Mouse (Mus musculus) limb, embryonic 14.5 days (tissue): ENCODE measurements at regions not wholly inside any gene's neighbourhood (a gene's known extent, or its start where the extent isn't known, plus 50 kb on each side); places are given as distances from the start of the nearest gene placed in this dataset.

Experiments
- ATAC-seq: fragments of 200-750 bp; cut with Nextera tagmentation; 2 replicates; pipeline ENCODE4 v1.8.0; 2017; ENCODE audit warnings: low read depth, moderate number of reproducible peaks, moderate TSS enrichment; ENCODE audit not compliant: low FRiP score
- DNase-seq: peaks from one replicate; pipeline ENCODE4 v3.0.0-alpha.2; 2015; ENCODE audit warnings: low spot score
- H3K27ac ChIP-seq: fragments of 300-500 bp; sonication (generic); replicated peaks from 2 replicates; pipeline ENCODE4 v1.5.1; 2014; ENCODE audit warnings: low read depth, mild to moderate bottlenecking, low read length, moderate library complexity, mixed read lengths
- H3K27me3 ChIP-seq: fragments of 300-500 bp; sonication (generic); 2 replicates; pipeline ENCODE4 v1.6.1; 2014; ENCODE audit warnings: low read length, mixed read lengths; ENCODE audit not compliant: control insufficient read depth, insufficient read depth
- H3K36me3 ChIP-seq: fragments of 300-500 bp; sonication (generic); 2 replicates; pipeline ENCODE4 v1.6.1; 2014; ENCODE audit warnings: mild to moderate bottlenecking, low read length, moderate library complexity, mixed read lengths; ENCODE audit not compliant: control insufficient read depth, insufficient read depth
- H3K4me1 ChIP-seq: fragments of 300-500 bp; sonication (generic); 2 replicates; pipeline ENCODE4 v1.6.1; 2014; ENCODE audit warnings: antibody characterized with exemption, low read length, mixed read lengths; ENCODE audit not compliant: control insufficient read depth, insufficient read depth
- H3K4me2 ChIP-seq: fragments of 300-500 bp; sonication (generic); replicated peaks from 2 replicates; pipeline ENCODE4 v1.6.1; 2014; ENCODE audit warnings: low read depth, mild to moderate bottlenecking, low read length, moderate library complexity; ENCODE audit not compliant: severe bottlenecking
- H3K4me3 ChIP-seq: fragments of 300-500 bp; sonication (generic); replicated peaks from 2 replicates; pipeline ENCODE4 v1.5.1; 2014; ENCODE audit warnings: low read length
- H3K9ac ChIP-seq: fragments of 300-500 bp; sonication (generic); 2 replicates; pipeline ENCODE4 v1.6.1; 2014; ENCODE audit warnings: mild to moderate bottlenecking, low read depth, low read length, moderate library complexity; ENCODE audit not compliant: severe bottlenecking
- H3K9me3 ChIP-seq: fragments of 300-500 bp; sonication (generic); 2 replicates; pipeline ENCODE4 v1.6.1; 2016; ENCODE audit warnings: low read length; ENCODE audit not compliant: control insufficient read depth
- POLR2A ChIP-seq: fragments of 200-500 bp; IDR thresholded peaks from 2 replicates; pipeline ENCODE4 v1.8.0; 2012; ENCODE audit warnings: inconsistent platforms, mild to moderate bottlenecking, moderate library complexity, borderline replicate concordance; ENCODE audit not compliant: insufficient read depth, insufficient read length; ENCODE audit errors: extremely low read depth
- WGBS: fragments of 180-500 bp; shearing (Covaris S2); extraction: QIAGEN DNeasy Blood & Tissue Kit; methylation state at CpG from one replicate; pipeline ENCODE4 v1.1.7; 2014; 5-methylcytosine and 5-hydroxymethylcytosine counted together

DNA sequence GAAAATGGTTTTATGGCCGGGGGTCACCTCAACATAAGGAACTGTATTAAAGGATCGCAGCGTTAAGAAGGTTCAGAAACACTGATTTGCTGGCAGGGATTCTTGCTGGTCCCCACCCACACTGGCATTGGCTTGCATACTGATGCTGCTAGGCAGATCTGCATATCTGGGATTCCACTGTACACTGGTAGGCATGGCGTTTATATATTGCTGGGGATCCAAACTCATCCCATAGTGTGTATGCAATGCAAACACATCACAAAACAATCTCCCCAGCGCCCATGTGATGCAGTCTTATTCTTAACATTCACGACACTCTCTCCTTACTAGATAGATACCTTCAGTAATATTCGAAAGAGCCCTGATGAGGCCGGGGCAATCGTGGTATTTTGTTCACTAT lies 105.0 kb downstream of the Dyrk2 start:
- 90% methylated on average over 9 of the region's 9 CpGs for WGBS
- H3K36me3 ChIP-seq = no peaks in the 10 kb centered on the region
- no peaks in the 10 kb centered on the region for H3K9me3 ChIP-seq
- H3K27ac ChIP-seq = no peak overlapping the region
- DNase-seq = no peak
- H3K9ac ChIP-seq = no peak overlapping the region
- no peak for ATAC-seq
- H3K4me2 ChIP-seq = no peak overlapping the region
- no peak for TF ChIP-seq POLR2A
- H3K27me3 ChIP-seq = no peaks in the 10 kb centered on the region
- H3K4me3 ChIP-seq = no peak overlapping the region
- H3K4me1 ChIP-seq = no peaks in the 10 kb centered on the region

DNA sequence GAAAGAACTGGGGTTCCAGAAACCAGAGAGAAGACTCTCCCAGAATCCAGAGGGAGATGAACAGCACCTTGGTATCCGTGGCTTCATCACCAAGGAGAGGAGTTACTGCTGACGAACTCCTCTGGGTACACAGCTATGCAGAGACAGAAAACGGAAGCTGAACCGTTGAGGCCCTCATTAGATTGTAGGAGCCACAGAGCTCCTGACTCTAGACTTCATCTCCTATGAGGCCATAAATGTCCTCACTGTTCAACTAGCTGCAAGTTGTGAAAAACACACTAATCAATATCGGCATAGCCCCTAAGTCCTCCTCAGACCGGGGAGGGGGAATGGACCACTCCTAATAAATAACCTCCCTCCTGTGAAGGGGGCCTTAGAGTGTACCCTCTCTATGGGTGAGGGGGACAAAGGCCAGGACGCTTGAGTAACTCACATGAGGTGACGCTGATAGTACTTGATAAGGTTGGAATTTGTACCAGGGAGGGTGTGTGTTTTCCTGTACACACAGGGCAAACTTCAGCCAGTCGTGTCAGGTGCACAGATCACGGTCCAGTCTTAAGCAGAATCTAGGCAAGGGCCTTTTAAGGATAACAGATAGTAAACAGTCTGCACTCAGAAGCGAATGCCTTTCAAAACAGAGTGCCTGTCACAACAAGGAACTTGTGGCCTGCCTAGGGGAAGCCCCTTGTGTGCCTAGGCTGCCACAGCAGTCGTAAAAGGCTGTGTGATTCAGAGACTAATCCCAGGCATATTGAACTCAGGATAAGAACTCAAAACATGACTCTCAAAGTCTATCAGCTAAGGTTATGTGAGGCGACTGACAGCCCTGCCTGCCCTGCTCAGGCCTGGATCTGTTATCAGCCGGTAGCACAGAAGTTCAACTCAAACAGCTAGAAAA lies 104.2 kb downstream of the Dyrk2 start:
- H3K9ac ChIP-seq = no peak overlapping the region
- no peak overlapping the region for H3K4me3 ChIP-seq
- TF ChIP-seq POLR2A = no peak
- WGBS = 51% methylated on average over 14 of the region's 14 CpGs
- H3K27ac ChIP-seq = no peak overlapping the region
- H3K4me2 ChIP-seq = no peak overlapping the region
- DNase-seq (no peak), ATAC-seq (no peak)
- H3K36me3 ChIP-seq = no peaks in the 10 kb centered on the region
- no peaks in the 10 kb centered on the region for H3K4me1 ChIP-seq
- H3K27me3 ChIP-seq = no peaks in the 10 kb centered on the region
- no peaks in the 10 kb centered on the region for H3K9me3 ChIP-seq

DNA sequence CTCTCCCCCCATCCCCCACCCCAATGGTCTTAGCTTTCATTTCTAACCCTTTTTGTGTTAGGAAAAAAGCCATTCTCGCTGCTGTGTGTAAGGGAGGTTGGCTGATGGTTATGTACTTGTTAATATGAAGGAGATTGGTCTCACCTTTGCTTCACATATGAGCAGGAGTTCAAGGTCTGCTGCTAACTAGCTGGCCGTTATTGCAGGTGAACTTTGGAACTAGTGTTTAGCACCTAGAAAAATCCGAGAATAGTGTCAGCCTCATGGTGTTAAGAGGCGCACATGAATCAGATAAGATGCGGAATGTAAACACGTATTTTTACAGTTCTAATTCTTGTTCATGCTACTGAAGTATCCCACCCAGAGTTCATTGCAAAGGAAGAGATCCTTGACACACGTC lies 103.2 kb downstream of the Dyrk2 start:
- Histone ChIP-seq H3K9ac (no peak overlapping the region), H3K4me1 (no peaks in the 10 kb centered on the region), H3K4me3 (no peak overlapping the region), H3K9me3 (no peaks in the 10 kb centered on the region), H3K27me3 (no peaks in the 10 kb centered on the region), H3K27ac (no peak overlapping the region), H3K36me3 (no peaks in the 10 kb centered on the region), H3K4me2 (no peak overlapping the region)
- ATAC-seq (no peak), DNase-seq (no peak)
- TF ChIP-seq POLR2A = no peak
- 80% methylated on average over 7 of the region's 7 CpGs for WGBS

- H3K36me3 ChIP-seq = no peaks in the 10 kb centered on the region
These were observed 100.3 kb downstream of the Dyrk2 start for GRCm38 (mm10) chr10:118769751-118770150.

GRCm38 (mm10) chr10:118778656-118779055 lies 91.4 kb downstream of the Dyrk2 start:
- no peaks in the 10 kb centered on the region for H3K27me3 ChIP-seq
- no peaks in the 10 kb centered on the region for H3K36me3 ChIP-seq
- H3K4me2 ChIP-seq = no peak overlapping the region
- H3K9me3 ChIP-seq = no peaks in the 10 kb centered on the region
- no peak overlapping the region for H3K27ac ChIP-seq
- no peak for ATAC-seq
- WGBS = 93% methylated on average over 10 of the region's 10 CpGs
- no peak for DNase-seq
- no peaks in the 10 kb centered on the region for H3K4me1 ChIP-seq
- no peak overlapping the region for H3K9ac ChIP-seq
- H3K4me3 ChIP-seq = no peak overlapping the region
- TF ChIP-seq POLR2A = no peak

More at GRCm38 (mm10) chr10:118769751-118770150, 100.3 kb downstream of the Dyrk2 start:
- DNase-seq (no peak), ATAC-seq (no peak)
- 88% methylated on average over 4 of the region's 4 CpGs for WGBS
- Histone ChIP-seq H3K9me3 (no peaks in the 10 kb centered on the region), H3K4me2 (no peak overlapping the region), H3K4me1 (no peaks in the 10 kb centered on the region), H3K27me3 (no peaks in the 10 kb centered on the region), H3K9ac (no peak overlapping the region), H3K4me3 (no peak overlapping the region), H3K27ac (no peak overlapping the region)
- TF ChIP-seq POLR2A = no peak
